Mouse (Mus musculus) liver, embryonic 14 days (tissue): ENCODE data around the gene Btf3l4. TPM values are rescaled to one million over a fixed set of nuclear protein-coding genes. Genes with fewer than 3 reads are reported as not detected.

Source experiments
- polyA plus RNA-seq: library from polyadenylated mRNA; depleted of rRNA; stranded (reverse); fragments of >200 nt; gene quantifications from 2 replicates; pipeline ENCODE4 v1.2.3, GENCODE M21; 2012; rRNA removed

Gene Btf3l4
- polyA plus RNA-seq, result 25.6 and 26.4 TPM in 2 replicates

GRCm38 (mm10) chr4:108832916-108833827 is at the start of gene Btf3l4:
Gene Btf3l4, minus strand, starts transcription at chr4:108833614.

GRCm38 (mm10) chr4:108878963-108879822 is 45.8 kb upstream of the Btf3l4 start, which contains the start of gene Rab3b:
Gene Rab3b, plus strand, starts transcription at chr4:108879063.

DNA sequence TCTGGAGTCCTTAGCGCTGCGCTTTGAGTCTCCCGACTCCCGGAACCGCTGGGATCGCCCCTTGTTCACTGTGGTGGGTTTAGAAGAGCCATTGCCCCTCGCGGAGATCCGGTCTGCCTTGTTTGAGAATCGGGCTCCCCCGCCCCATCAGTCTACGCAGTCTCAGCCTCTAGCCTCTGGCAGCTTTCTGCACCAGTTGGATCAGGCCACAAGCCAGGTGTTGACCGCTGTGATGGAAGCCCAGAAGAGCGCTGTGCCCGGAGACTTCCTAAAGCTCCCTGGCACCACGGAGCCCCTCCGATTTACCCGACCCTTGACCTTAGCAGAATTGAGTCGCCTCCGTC is 15.1 kb upstream of the Btf3l4 start, which contains the start of gene A730015C16Rik:
TSS of gene A730015C16Rik (minus strand) at position 115 of the 344 bp plus-strand sequence.

DNA sequence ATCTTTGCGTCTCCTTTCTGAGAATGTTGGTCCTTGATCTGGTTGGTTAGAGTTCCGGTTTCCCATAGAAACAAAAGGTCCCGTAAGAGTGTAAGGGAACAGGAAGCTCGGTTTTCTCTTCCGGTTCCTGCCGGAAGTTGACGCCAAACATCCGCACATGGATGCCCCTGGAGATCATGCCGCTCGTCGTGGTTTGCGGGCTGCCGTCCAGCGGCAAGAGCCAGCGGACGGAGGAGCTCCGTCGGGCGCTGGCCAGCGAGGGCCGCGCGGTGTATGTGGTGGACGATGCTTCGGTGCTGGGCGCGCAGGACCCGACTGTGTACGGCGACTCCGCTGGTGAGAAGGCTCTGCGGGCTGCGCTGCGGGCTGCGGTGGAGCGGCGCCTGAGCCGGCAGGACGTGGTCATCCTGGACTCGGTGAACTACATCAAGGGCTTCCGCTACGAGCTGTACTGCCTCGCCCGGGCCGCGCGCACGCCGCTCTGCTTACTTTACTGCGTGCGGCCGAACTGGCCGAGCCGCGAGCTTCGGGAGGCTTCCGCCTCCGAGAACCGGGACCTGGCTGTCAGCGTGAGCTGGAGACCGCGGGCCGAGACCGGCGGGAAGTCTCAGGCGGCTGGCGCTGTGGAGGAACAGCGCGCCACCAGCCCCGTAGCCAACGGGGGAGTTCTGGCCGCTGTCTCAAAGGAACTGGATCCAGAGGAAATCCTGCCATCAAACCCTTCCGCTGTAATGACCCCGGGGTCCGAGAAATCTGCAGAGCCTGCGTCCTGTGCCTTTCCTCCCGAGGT is 14.5 kb upstream of the Btf3l4 start, which contains the start of gene Kti12:
TSS of gene Kti12 (plus strand) at position 71 of the 790 bp plus-strand sequence.

GRCm38 (mm10) chr4:108834115-108834970 is 929 bp upstream of the Btf3l4 start, which contains the start of gene Txndc12:
Gene Txndc12, plus strand, starts transcription at chr4:108834601.

GRCm38 (mm10) chr4:108780057-108780863 is 53.2 kb downstream of the Btf3l4 start, which contains the start of gene Zfyve9:
Gene Zfyve9, minus strand, starts transcription at chr4:108780798.

Other genes with a start within 250 kb of the Btf3l4 start
- 9.7 and 10.1 TPM in 2 replicates for gene Cc2d1b, start 213.7 kb downstream of the Btf3l4 start, polyA plus RNA-seq
- gene 3110021N24Rik, start 114.0 kb downstream of the Btf3l4 start, polyA plus RNA-seq, result 0.01 TPM in 1 of 2 replicates, not detected in the other
- 0.61 and 0.63 TPM in 2 replicates for gene Zfyve9, start 52.8 kb downstream of the Btf3l4 start, polyA plus RNA-seq
- gene Txndc12, start 987 bp upstream of the Btf3l4 start, polyA plus RNA-seq, result 11.6 and 14.5 TPM in 2 replicates
- 22.3 and 26.7 TPM in 2 replicates for gene Kti12, start 14.2 kb upstream of the Btf3l4 start, polyA plus RNA-seq
- 0.03 TPM in 1 of 2 replicates, not detected in the other for gene A730015C16Rik, start 15.0 kb upstream of the Btf3l4 start, polyA plus RNA-seq
- gene Rab3b, start 45.4 kb upstream of the Btf3l4 start, polyA plus RNA-seq, result 0.94 and 1.1 TPM in 2 replicates
- 36.4 and 42.9 TPM in 2 replicates for gene Nrd1, start 167.0 kb upstream of the Btf3l4 start, polyA plus RNA-seq